Mouse (Mus musculus): ENCODE results near the gene Crnkl1. TPM values are rescaled to one million over a fixed set of nuclear protein-coding genes. Genes with fewer than 3 reads are reported as not detected.

Gene Crnkl1
- total RNA-seq (2015; ENCODE audit: low replicate concordance) (13.3 and 35.5 TPM in 2 replicates), total RNA-seq (2017; ENCODE audit: low replicate concordance) (70.3 and 93.8 TPM in 2 replicates)

- ATAC-seq (replicated peaks; ENCODE audit: low FRiP score, poor library complexity, severe bottlenecking), result peak; percentile 98
Measured at GRCm38 (mm10) chr2:145934339-145935231, at the start of gene Crnkl1, which contains the start of gene Cfap61. Crnkl1 (minus strand) TSS chr2:145935014. Cfap61 (plus strand) TSS chr2:145934784.

GRCm38 (mm10) chr2:145982317-145983045, 47.7 kb upstream of the Crnkl1 start:
- no peak for ATAC-seq (replicated peaks; ENCODE audit: low FRiP score, poor library complexity, severe bottlenecking)

- ATAC-seq (replicated peaks; ENCODE audit: low FRiP score, poor library complexity, severe bottlenecking), result no peak
Measured at GRCm38 (mm10) chr2:145981699-145982112, 46.9 kb upstream of the Crnkl1 start.

GRCm38 (mm10) chr2:145980881-145981280, 46.1 kb upstream of the Crnkl1 start:
- ATAC-seq (replicated peaks; ENCODE audit: low FRiP score, poor library complexity, severe bottlenecking), result no peak

- ATAC-seq (replicated peaks; ENCODE audit: low FRiP score, poor library complexity, severe bottlenecking), result no peak
Measured at GRCm38 (mm10) chr2:145979616-145980015, 44.8 kb upstream of the Crnkl1 start.

- ATAC-seq (replicated peaks; ENCODE audit: low FRiP score, poor library complexity, severe bottlenecking), result no peak
Measured at GRCm38 (mm10) chr2:145972571-145972970, 37.8 kb upstream of the Crnkl1 start.

GRCm38 (mm10) chr2:145971237-145972010, 36.6 kb upstream of the Crnkl1 start:
- no peak for ATAC-seq (replicated peaks; ENCODE audit: low FRiP score, poor library complexity, severe bottlenecking)

GRCm38 (mm10) chr2:145970751-145971150, 35.9 kb upstream of the Crnkl1 start:
- ATAC-seq (replicated peaks; ENCODE audit: low FRiP score, poor library complexity, severe bottlenecking), result no peak

- ATAC-seq (replicated peaks; ENCODE audit: low FRiP score, poor library complexity, severe bottlenecking), result no peak
Measured at GRCm38 (mm10) chr2:145961861-145962260, 27.0 kb upstream of the Crnkl1 start.

GRCm38 (mm10) chr2:145958551-145958950, 23.7 kb upstream of the Crnkl1 start:
- no peak for ATAC-seq (replicated peaks; ENCODE audit: low FRiP score, poor library complexity, severe bottlenecking)

- ATAC-seq (replicated peaks; ENCODE audit: low FRiP score, poor library complexity, severe bottlenecking), result no peak
Measured at GRCm38 (mm10) chr2:145958097-145958496, 23.3 kb upstream of the Crnkl1 start.

GRCm38 (mm10) chr2:145957450-145957849, 22.6 kb upstream of the Crnkl1 start:
- peak; percentile 57; the same call in 1 of the 2 replicates for ATAC-seq (replicated peaks; ENCODE audit: low FRiP score, poor library complexity, severe bottlenecking)

GRCm38 (mm10) chr2:145956318-145956717, 21.5 kb upstream of the Crnkl1 start:
- no peak for ATAC-seq (replicated peaks; ENCODE audit: low FRiP score, poor library complexity, severe bottlenecking)

- no peak for ATAC-seq (replicated peaks; ENCODE audit: low FRiP score, poor library complexity, severe bottlenecking)
Measured at GRCm38 (mm10) chr2:145955844-145956243, 21.0 kb upstream of the Crnkl1 start.

GRCm38 (mm10) chr2:145952726-145953125, 17.9 kb upstream of the Crnkl1 start:
- ATAC-seq (replicated peaks; ENCODE audit: low FRiP score, poor library complexity, severe bottlenecking), result no peak

GRCm38 (mm10) chr2:145950239-145950638, 15.4 kb upstream of the Crnkl1 start:
- no peak for ATAC-seq (replicated peaks; ENCODE audit: low FRiP score, poor library complexity, severe bottlenecking)

- no peak for ATAC-seq (replicated peaks; ENCODE audit: low FRiP score, poor library complexity, severe bottlenecking)
Measured at GRCm38 (mm10) chr2:145949475-145950068, 14.8 kb upstream of the Crnkl1 start.

- ATAC-seq (replicated peaks; ENCODE audit: low FRiP score, poor library complexity, severe bottlenecking), result no peak
Measured at GRCm38 (mm10) chr2:145948402-145948954, 13.7 kb upstream of the Crnkl1 start.

GRCm38 (mm10) chr2:145944286-145944685, 9.5 kb upstream of the Crnkl1 start:
- ATAC-seq (replicated peaks; ENCODE audit: low FRiP score, poor library complexity, severe bottlenecking), result no peak

Data from erythroblast, adult 5-6 weeks (primary cell).